Mouse (Mus musculus): ENCODE measurements around the gene Clip1.
A peak's percentile ranks its signal among the peaks of the same experiment; 100 is the strongest.

Clip1 gene

DNA sequence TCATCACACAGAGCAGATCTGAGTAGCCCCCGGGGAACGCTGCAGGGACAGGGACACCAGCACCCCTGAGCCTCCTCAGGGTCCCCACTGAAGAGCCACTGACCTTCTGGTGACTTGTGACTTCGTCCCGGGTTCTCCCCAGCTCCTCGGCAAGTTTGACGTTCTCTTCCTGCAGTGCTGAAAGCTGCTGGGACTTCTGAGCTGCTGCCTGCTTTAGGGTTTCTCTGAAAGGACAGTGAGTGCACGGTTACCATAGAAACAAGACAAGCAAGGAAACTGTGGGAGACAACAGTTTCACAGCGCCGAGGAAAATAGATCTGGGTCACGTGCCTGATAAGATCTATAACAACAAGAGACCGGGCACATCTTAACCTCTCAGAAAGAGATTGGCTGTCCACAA is 80.9 kb downstream of the Clip1 start:
- no peak for DNase-seq (ENCODE audit: low spot score in 2 of 2)

DNA sequence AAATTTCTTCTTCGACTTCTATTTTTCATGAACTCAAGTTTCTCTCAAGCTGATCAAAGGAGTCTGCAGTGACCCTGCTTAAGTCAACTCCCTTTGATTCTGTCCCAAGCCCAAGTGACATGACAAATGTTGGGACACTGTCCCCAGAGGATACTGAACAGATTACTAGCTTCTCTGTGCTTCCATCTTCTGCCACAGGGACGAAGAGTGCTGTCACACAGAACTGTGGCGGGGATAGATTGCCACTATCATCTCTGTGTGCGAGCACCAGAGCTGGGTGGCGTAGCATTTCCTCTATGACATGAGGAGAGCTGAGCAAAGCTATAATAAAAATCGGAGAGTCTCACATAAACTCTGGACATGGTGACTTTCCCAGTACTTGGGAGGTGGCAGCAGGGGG is 82.2 kb downstream of the Clip1 start:
- no peak for DNase-seq (ENCODE audit: low spot score in 2 of 2)

DNA sequence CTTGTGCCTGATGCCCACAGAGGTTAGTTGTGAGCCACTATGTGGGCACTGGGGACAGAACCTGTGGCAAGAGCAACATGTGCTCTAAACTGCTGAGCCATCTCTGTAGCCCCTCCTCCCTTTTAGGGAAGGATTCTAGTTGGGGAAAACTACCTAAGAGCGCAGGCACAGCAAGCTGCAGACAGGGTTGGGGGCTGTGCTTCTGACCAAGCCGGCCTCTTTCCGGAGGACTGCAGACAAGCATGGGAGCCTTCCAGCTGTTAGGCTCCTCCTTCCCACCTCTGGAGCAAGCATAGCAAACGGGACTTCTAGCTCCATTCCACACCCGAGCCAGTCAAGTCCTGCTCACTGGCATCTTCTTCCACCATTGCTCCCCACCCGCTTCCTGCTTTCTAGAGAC is 85.1 kb downstream of the Clip1 start:
- no peak for DNase-seq (ENCODE audit: low spot score in 2 of 2)

DNA sequence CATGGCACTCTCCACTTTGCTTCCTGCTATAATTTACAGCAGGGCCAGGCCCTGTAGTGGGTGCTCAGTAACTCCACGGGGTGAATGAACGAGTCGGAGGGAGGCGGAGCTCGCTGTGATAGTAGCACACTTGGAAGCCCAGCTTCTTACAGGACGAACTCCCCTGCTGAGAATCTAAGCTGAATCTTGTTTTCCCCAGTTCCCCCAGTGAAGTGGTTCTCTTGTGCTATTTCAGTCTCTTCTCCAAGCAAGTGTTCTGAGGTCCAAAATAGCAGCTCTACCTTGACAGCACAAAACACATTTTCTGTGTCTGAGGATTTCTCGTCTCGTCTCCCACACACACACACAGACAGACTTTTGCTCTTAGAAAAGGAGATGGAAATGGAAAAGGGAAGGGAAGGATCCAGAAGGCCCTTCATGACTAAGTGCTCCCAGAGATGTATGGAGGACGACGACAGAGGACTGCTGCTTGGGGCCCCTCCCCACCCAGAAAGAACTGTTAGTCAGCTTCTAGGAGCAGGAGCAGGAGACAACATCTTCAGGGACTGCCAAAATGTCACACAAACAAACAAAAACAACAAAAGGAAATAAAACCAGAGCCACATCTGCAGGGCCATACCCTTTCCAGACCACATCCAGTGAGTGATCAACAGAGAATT is 90.7 kb downstream of the Clip1 start:
- no peak for DNase-seq (ENCODE audit: low spot score in 2 of 2)

DNA sequence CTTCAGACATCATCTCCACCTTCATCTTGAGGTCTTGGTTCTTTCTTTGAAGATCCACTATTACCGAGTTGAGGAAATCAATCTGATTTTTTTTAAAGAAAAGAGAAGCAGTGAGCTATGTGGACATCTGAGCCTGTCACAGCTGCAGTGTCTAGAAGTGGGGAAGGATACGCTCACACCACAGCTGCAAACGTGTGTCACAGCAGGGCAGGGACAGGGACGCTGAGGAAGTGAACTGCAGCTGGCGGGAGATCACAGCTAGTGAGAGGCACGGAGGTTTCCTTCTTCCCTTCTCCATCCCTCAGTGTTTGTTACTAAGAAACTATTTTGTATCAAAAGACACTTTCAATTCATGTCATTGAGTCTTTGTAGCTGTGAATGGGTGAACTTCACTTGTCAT is 104.4 kb downstream of the Clip1 start:
- DNase-seq (ENCODE audit: low spot score in 2 of 2) = no peak

DNA sequence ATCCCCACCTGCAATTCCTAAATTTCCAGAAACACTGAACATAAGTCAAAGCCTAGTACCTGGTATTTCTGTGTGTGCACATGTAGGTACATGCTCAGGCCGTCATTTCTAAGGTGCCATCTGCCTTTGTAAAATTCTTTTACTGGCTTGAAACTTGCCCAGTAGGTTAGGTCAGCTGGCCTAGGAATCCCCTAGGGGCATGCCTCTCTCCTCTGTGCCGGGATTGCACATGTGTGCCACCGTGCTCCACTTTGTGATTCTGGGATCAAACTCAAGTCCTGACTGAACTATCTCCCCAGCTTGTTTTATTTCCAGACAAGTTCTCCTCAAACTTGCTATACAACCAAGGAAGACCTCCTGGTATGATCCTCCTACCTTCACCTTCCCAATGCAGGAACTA is 107.7 kb downstream of the Clip1 start:
- DNase-seq (ENCODE audit: low spot score in 2 of 2) = no peak

DNA sequence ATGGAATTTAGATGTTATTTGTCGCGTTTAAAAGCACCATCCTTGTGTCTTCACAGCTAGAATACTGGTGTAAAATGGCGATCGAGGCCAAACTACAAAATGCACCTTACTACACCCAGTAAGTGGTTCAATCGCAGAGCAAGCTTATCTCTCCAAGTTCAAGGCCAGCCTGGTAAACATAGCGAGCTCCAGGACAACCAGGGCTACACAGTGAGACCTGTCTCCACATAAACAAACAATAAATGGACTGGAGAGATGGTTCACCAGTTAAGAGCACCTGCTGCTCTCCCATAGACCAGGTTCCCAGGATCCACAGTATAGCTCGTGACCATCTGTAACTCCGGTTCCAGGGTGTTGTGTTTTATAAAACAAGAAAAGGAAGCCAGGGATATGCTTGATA is 111.1 kb downstream of the Clip1 start:
- DNase-seq (ENCODE audit: low spot score in 2 of 2) = no peak

DNA sequence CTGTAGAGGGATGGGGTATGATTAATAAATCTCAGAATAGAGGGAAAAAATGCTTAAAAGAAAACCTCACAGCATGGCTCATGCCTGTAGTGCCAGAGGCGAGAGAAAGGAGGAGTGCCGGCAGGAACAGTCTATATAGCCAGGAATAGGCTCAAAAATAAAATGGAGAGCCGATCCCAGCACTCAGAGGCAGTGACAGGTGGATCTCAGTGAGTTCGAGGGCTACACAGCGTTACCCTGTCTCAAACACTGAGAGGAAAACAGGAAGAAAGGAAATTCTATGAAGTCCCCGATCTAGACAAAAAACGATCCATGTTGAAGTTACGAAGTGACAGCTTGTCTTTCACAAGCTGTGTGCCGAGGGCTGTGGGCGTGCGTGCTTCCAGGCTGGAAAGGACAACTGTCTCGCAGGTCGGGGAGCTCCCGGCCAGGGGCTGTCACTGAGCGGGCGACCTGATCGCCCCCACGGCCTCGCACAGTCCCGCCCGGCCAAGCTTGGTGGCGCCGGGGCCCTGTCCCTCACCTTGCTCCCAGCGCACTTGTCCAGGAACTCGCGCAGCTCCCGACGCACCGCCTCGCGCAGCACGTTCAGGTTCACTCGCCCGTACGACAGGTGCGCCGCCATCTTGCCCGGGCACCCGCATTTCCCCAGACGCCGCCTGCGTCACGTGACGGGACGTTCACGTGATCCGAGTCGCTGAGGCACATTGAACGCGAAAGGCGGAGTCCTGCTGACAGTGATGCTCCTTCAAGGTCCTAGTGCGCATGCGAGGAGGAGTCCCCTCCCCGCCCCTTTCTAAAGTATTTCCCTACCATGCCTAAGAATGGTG is 111.8 kb downstream of the Clip1 start, which contains the start of gene Vps33a:
Vps33a (minus strand) TSS at position 682 of the 830 bp plus-strand sequence.
- DNase-seq (ENCODE audit: low spot score in 2 of 2) = peak; percentile 96 to 99

DNA sequence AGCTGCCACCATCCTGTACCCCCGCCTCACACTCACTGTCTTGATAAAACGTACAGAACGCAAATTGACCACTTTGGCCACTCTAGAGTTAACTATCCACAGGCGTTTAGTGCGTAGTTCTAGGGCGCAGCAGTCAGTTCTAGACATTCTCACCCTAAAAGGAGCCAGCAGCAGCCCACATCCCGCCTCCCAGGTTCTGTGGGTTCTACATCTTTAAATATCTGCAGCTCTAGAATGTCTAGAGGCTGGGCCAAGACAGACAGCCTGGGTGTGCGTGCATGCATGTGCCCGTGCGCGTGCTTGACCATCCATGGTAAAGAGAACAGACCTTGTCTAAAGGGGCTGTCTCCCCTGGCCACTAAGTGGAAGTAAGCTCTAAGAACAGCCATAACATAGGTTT is 123.3 kb downstream of the Clip1 start:
- no peak for DNase-seq (ENCODE audit: low spot score in 2 of 2)

DNA sequence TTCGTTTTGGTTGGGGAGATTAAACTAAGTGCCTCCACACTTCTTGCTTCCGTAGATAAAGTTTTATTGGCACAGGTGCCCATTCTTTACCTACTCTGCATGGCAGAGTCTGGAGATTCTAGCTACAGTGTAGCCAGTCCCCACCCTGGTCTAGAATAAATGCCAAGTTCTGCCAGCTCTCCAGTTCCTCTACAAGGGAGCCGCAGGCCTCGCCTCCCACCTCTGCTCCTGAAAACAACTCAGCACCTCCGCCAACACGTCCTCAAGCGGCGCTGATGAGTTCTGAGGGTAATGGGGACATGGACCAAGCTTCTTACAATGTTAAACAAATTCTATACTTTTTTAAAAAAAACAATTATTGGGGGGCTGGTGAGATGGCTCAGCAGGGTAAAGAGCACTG is 124.8 kb downstream of the Clip1 start:
- DNase-seq (ENCODE audit: low spot score in 2 of 2) = no peak

DNA sequence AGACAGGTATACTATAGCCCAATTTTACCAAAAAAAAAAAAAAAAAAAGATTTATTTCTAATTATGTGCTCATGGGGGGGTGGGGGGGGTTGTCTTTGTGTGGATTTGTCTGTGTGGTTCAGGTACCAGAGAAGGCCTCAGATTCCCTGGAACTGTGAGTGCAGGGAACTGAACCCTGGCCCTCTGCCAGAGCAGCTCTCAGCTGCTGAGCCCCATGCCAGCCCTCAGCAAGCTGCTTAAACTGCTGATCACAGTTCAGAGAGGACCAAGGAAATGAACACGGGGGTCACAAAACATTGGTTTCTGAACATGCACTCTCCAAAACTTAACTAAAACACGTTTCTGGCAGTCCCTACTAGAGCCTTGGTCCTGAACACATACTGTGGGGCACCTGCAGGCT is 128.0 kb downstream of the Clip1 start:
- DNase-seq (ENCODE audit: low spot score in 2 of 2) = no peak

DNA sequence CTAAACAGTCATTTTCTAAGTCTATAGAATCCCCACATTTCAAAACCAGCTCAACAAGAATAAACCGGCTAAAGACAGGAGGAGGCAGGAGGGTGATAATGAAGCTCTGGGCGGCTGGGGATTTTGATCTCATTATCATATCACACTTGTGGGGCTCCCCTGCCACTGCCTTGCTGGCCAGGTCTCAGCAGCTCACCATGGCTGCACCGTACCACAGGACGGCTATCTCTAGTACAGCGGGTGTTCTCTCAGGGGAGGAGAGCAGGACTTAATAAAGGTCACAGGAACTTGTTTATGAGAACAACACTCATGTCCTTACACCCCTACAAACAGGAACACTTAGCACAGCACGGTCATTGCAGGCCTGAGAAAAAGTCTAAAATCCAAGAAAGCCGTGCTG is 128.7 kb downstream of the Clip1 start:
- DNase-seq (ENCODE audit: low spot score in 2 of 2) = peak in 1 of 2 experiments; percentile 45

DNA sequence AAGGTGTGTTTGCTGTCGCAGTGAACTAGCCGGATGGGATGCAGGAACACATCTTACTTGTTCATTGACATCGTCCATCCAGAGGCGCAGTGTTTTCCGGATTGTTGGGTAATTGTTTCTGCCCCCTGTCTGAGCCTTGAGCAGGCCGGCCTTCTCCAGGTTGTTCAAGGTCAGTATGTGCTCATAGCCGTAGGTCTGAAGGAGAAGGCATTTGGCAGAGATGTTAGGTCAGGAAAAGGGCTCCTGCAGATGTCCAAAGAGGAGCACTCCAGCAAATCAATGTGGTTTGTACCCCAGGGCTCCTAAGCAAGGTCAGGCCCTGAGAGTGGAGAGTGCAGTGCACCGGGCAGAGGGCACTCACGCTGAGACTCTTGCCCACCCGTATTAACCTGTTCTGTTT is 150.6 kb downstream of the Clip1 start:
- peak in 1 of 2 experiments; percentile 12 for DNase-seq (ENCODE audit: low spot score in 2 of 2)

DNA sequence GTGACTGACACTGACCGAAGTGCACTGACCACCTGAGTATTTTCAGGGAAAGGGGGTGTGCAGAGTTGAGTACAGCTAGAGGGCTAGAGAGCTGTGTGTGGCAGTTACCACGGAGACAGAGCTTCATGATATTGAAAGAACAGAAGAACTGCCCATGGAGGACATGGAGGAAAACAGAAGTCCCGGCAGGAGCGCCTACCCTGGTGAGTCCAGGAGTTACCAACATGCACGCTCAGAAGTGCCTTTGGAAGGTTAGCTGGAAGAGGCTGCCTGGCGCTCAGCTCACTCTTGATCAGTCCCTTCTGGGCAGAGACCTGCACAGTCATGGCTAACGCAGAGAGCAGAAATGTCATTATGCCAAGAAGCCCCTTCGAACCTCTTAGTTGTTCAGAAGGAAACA is 154.4 kb downstream of the Clip1 start:
- peak in 1 of 2 experiments; percentile 14 for DNase-seq (ENCODE audit: low spot score in 2 of 2)

DNA sequence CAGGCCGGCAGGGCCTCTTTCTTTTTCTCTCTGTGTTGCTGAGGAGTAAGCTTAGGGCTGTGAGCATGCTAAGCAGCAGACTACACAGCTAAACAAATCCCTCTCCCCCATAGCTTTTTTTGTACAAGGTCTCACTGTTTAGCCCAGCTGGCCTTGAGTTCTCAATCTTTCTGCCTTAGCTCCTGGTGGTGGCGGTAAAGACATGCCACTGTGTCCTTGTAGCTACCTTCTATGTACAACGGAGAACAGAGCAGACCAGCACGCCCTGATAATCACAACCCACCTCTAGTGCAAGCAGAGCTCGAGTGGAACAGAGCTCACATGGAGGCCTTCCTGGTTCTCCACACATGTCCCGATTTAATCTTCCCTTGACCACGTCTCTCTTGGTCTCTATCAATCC is 155.8 kb downstream of the Clip1 start:
- peak in 1 of 2 experiments; percentile 10 for DNase-seq (ENCODE audit: low spot score in 2 of 2)

All from urinary bladder, postnatal 4 days (tissue).